Mouse (Mus musculus) CH12.LX (cell line): ENCODE results near the gene Ank2. TPM values are rescaled to one million over a fixed set of nuclear protein-coding genes. Genes with fewer than 3 reads are reported as not detected.

Experiments
- DNase-seq: peaks from one replicate; pipeline ENCODE4 v3.0.0-alpha.2; 2013; ENCODE audit errors: extremely low read depth
- H3K27ac ChIP-seq: 2 replicates; pipeline ENCODE4 v1.5.1; 2012; ENCODE audit warnings: low read depth, mild to moderate bottlenecking, control low read depth, moderate library complexity; ENCODE audit not compliant: insufficient read depth
- H3K27me3 ChIP-seq: replicated peaks from 2 replicates; pipeline ENCODE3; 2012; ENCODE audit warnings: inconsistent platforms
- H3K36me3 ChIP-seq, 2 experiments: replicated peaks in 1 of 2; 2 replicates each; pipeline versions ENCODE3 to v1.6.1; 2012; ENCODE audit warnings: inconsistent platforms in 1 of 2, low read length in 1 of 2, mild to moderate bottlenecking in 1 of 2, mixed read lengths in 1 of 2, moderate library complexity in 1 of 2; ENCODE audit not compliant: control insufficient read depth in 1 of 2, insufficient read depth in 1 of 2
- H3K4me1 ChIP-seq, 2 experiments: 2 replicates each; pipeline ENCODE4 v1.6.1; 2012; ENCODE audit warnings: inconsistent platforms in 1 of 2, moderate library complexity in 1 of 2; ENCODE audit not compliant: insufficient read depth in 2 of 2, control insufficient read depth in 1 of 2
- H3K4me2 ChIP-seq: 2 replicates; pipeline ENCODE4 v1.6.1; 2012; ENCODE audit warnings: low read depth, mild to moderate bottlenecking, control low read depth; ENCODE audit not compliant: poor library complexity, insufficient read depth, severe bottlenecking
- H3K4me3 ChIP-seq, 3 experiments: fragments of 150-350 bp in 1 of 3; sonication (generic) in 1 of 3; replicated peaks in 1 of 3; 2 replicates each; pipeline versions ENCODE3 to v1.5.1; 2011 to 2012; ENCODE audit warnings: low read depth in 2 of 3, low read length in 2 of 3, mild to moderate bottlenecking in 2 of 3, moderate library complexity in 2 of 3, control low read depth in 1 of 3, improper control_type of control experiment in 1 of 3, inconsistent platforms in 1 of 3, mixed read lengths in 1 of 3; ENCODE audit not compliant: poor library complexity in 1 of 3
- H3K79me2 ChIP-seq: replicated peaks from 2 replicates; pipeline ENCODE4 v1.6.1; 2012; ENCODE audit warnings: mild to moderate bottlenecking, moderate library complexity; ENCODE audit not compliant: control insufficient read depth, poor library complexity, insufficient read depth, severe bottlenecking; ENCODE audit errors: extremely low read depth
- H3K9ac ChIP-seq: 2 replicates; pipeline ENCODE4 v1.6.1; 2012; ENCODE audit warnings: low read depth, mild to moderate bottlenecking, control low read depth, moderate library complexity; ENCODE audit not compliant: insufficient read depth
- H3K9me3 ChIP-seq: replicated peaks from 2 replicates; pipeline ENCODE3; 2012; ENCODE audit warnings: low read length, inconsistent platforms, mixed read lengths
- BHLHE40 ChIP-seq: IDR thresholded peaks from 2 replicates; pipeline ENCODE4 v1.6.1; 2011; ENCODE audit warnings: mild to moderate bottlenecking, low read depth, low read length, improper control_type of control experiment
- CHD2 ChIP-seq: IDR thresholded peaks from 2 replicates; pipeline ENCODE4 v1.6.1; 2011; ENCODE audit warnings: low read length, improper control_type of control experiment
- CTCF ChIP-seq, 2 experiments: IDR thresholded peaks in 1 of 2; conservative IDR thresholded peaks in 1 of 2; 2 replicates each; pipeline ENCODE4 v1.5.1; 2011 to 2012; ENCODE audit warnings: low read depth in 2 of 2, low read length in 2 of 2, improper control_type of control experiment in 1 of 2, inconsistent platforms in 1 of 2, mild to moderate bottlenecking in 1 of 2, moderate library complexity in 1 of 2
- ELF1 ChIP-seq: IDR thresholded peaks from 2 replicates; pipeline ENCODE4 v1.6.1; 2014; ENCODE audit warnings: low read depth, mild to moderate bottlenecking, inconsistent platforms, low read length, improper control_type of control experiment
- EP300 ChIP-seq: IDR thresholded peaks from 2 replicates; pipeline ENCODE4 v1.6.1; 2011; ENCODE audit warnings: low read length, improper control_type of control experiment
- GABPA ChIP-seq: IDR thresholded peaks from 2 replicates; pipeline ENCODE4 v1.6.1; 2012; ENCODE audit warnings: low read depth, low read length, improper control_type of control experiment, inconsistent platforms; ENCODE audit not compliant: insufficient replicate concordance
- HCFC1 ChIP-seq: IDR thresholded peaks from 2 replicates; pipeline ENCODE4 v1.6.1; 2012; ENCODE audit warnings: low read depth, mild to moderate bottlenecking, inconsistent platforms, low read length, improper control_type of control experiment
- IRF4 ChIP-seq: IDR thresholded peaks from 2 replicates; pipeline ENCODE4 v1.6.1; 2014; ENCODE audit warnings: low read depth, mild to moderate bottlenecking, inconsistent platforms, low read length, improper control_type of control experiment
- JUND ChIP-seq: conservative IDR thresholded peaks from 2 replicates; pipeline ENCODE4 v1.6.1; 2011; ENCODE audit warnings: low read depth, low read length, improper control_type of control experiment
- KAT2A ChIP-seq: IDR thresholded peaks from 2 replicates; pipeline ENCODE4 v1.6.1; 2012; ENCODE audit warnings: low read length, improper control_type of control experiment, inconsistent platforms; ENCODE audit not compliant: insufficient replicate concordance
- MAX ChIP-seq: IDR thresholded peaks from 2 replicates; pipeline ENCODE4 v1.6.1; 2011; ENCODE audit warnings: low read length, improper control_type of control experiment
- MAZ ChIP-seq: IDR thresholded peaks from 2 replicates; pipeline ENCODE4 v1.6.1; 2012; ENCODE audit warnings: low read depth, mild to moderate bottlenecking, inconsistent platforms, low read length, improper control_type of control experiment, moderate library complexity
- NRF1 ChIP-seq: IDR thresholded peaks from 2 replicates; pipeline ENCODE4 v1.6.1; 2014; ENCODE audit warnings: low read depth, mild to moderate bottlenecking, inconsistent platforms, low read length, improper control_type of control experiment, moderate library complexity
- PAX5 ChIP-seq: IDR thresholded peaks from 2 replicates; pipeline ENCODE4 v1.6.1; 2012; ENCODE audit warnings: low read length, inconsistent platforms, mixed read lengths
- POLR2A ChIP-seq: IDR thresholded peaks from 2 replicates; pipeline ENCODE4 v1.6.1; 2011; ENCODE audit warnings: low read depth, mild to moderate bottlenecking, improper control_type of control experiment, low read length
- POLR2AphosphoS2 ChIP-seq: IDR thresholded peaks from 2 replicates; pipeline ENCODE4 v1.6.1; 2011; ENCODE audit warnings: low read depth, low read length, improper control_type of control experiment
- RAD21 ChIP-seq: IDR thresholded peaks from 2 replicates; pipeline ENCODE4 v1.6.1; 2011; ENCODE audit warnings: low read depth, mild to moderate bottlenecking, low read length, improper control_type of control experiment, moderate library complexity
- RCOR1 ChIP-seq: conservative IDR thresholded peaks from 2 replicates; pipeline ENCODE4 v1.6.1; 2012; ENCODE audit warnings: low read depth, mild to moderate bottlenecking, inconsistent platforms, low read length, improper control_type of control experiment
- SIN3A ChIP-seq: IDR thresholded peaks from 2 replicates; pipeline ENCODE4 v1.6.1; 2012; ENCODE audit warnings: low read length, improper control_type of control experiment, inconsistent platforms
- SMC3 ChIP-seq: IDR thresholded peaks from 2 replicates; pipeline ENCODE4 v1.6.1; 2011; ENCODE audit warnings: low read depth, low read length, improper control_type of control experiment
- TBP ChIP-seq: conservative IDR thresholded peaks from 2 replicates; pipeline ENCODE4 v1.6.1; 2011; ENCODE audit warnings: low read depth, low read length, improper control_type of control experiment
- UBTF ChIP-seq: IDR thresholded peaks from 2 replicates; pipeline ENCODE4 v1.6.1; 2012; ENCODE audit warnings: low read depth, mild to moderate bottlenecking, inconsistent platforms, low read length, improper control_type of control experiment, moderate library complexity
- USF1 ChIP-seq: IDR thresholded peaks from 2 replicates; pipeline ENCODE4 v1.6.1; 2014; ENCODE audit warnings: low read depth, mild to moderate bottlenecking, inconsistent platforms, low read length, improper control_type of control experiment
- ZNF384 ChIP-seq: IDR thresholded peaks from 2 replicates; pipeline ENCODE4 v1.6.1; 2012; ENCODE audit warnings: low read depth, low read length, improper control_type of control experiment, inconsistent platforms
- dilution Hi-C: fragments of 300-500 bp; cut with MboI; formaldehyde crosslinking; loops from 2 replicates; pipeline ENCODE4 v1.14.3; 2020; ENCODE audit warnings: low sequenced_read_pairs; ENCODE audit not compliant: extremely low pct_unique_long_range_greater_than_20kb, extremely low pct_ligation_motif_present
- in situ Hi-C: fragments of 300-500 bp; cut with MboI; formaldehyde crosslinking; loops from 3 replicates; pipeline ENCODE4 v1.14.3; 2019; ENCODE audit warnings: low sequenced_read_pairs, low pct_ligation_motif_present, low pct_unique_long_range_greater_than_20kb, mixed read lengths
- polyA plus RNA-seq: library from polyadenylated mRNA; unstranded; fragments of >175 nt; gene quantifications from 2 replicates; pipeline ENCODE4 v1.2.1, GENCODE M21; 2012; ENCODE audit warnings: low read depth; ENCODE audit not compliant: insufficient read length
- total RNA-seq, 2 experiments: library from RNA; depleted of rRNA; stranded (reverse); fragments of 300-350 nt in 1 of 2; fragments of >200 nt in 1 of 2; gene quantifications; 2 replicates each; pipeline ENCODE4 v1.2.3; 2012 to 2014

Ank2 gene
- total and polyA plus RNA-seq, 3 experiments = 3.9 to 20.9 (median 12.2) TPM

- H3K36me3 ChIP-seq = peaks cover 4 to 31% of the 10 kb centered on the region in 2 experiments
- no peak overlapping the region for H3K27ac ChIP-seq
- H3K4me3 ChIP-seq = no peak overlapping the region
- dilution Hi-C loops = no loop called here
- no peak overlapping the region for H3K4me2 ChIP-seq
- no peaks in the 10 kb centered on the region for H3K27me3 ChIP-seq
- peak; percentile 73 for TF ChIP-seq ZNF384
- TF ChIP-seq RAD21 = peak; percentile 73
- no peak for TF ChIP-seq ELF1
- peak in 1 of 2 experiments; percentile 99; a peak in 2 of 4 replicates for TF ChIP-seq CTCF (conservative IDR thresholded peaks at IDR 0.05 in 1 of 2, IDR thresholded peaks at IDR 0.05 in 1 of 2; ENCODE audit: low read depth in 2 of 2, low read length in 2 of 2)
- no peak for TF ChIP-seq RCOR1
- no peak for TF ChIP-seq UBTF
- peak; percentile 78 for TF ChIP-seq SMC3
- in situ Hi-C loops = no loop called here
- H3K9me3 ChIP-seq = no peaks in the 10 kb centered on the region
- peak; percentile 63 for DNase-seq
- H3K4me1 ChIP-seq = 0 out of 4 replicates have a peak, but pooled peaks cover 0 to 2% of the 10 kb centered on the region in 2 experiments
- no peaks in the 10 kb centered on the region for H3K79me2 ChIP-seq
- H3K9ac ChIP-seq = no peak overlapping the region
These were observed 567.2 kb downstream of the Ank2 start for GRCm38 (mm10) chr3:126931884-126932506.

- no peak overlapping the region for H3K4me3 ChIP-seq
- no peaks in the 10 kb centered on the region for H3K27me3 ChIP-seq
- in situ Hi-C loops (no loop called here), dilution Hi-C loops (no loop called here)
- no peak for TF ChIP-seq POLR2A
- TF ChIP-seq JUND = no peak
- TF ChIP-seq NRF1 = no peak
- 0 out of 2 replicates have a peak, but pooled peaks have one; percentile 23 for TF ChIP-seq ZNF384
- DNase-seq = no peak
- no peaks in the 10 kb centered on the region for H3K79me2 ChIP-seq
- H3K9me3 ChIP-seq = no peaks in the 10 kb centered on the region
- H3K27ac ChIP-seq = no peak overlapping the region
- peak overlapping the region; percentile 71 for H3K4me2 ChIP-seq
- no peak overlapping the region for H3K9ac ChIP-seq
- H3K36me3 ChIP-seq = peaks cover 0 to 7% of the 10 kb centered on the region in 2 experiments
- H3K4me1 ChIP-seq = peaks cover 6 to 13% of the 10 kb centered on the region in 2 experiments
These were observed 575.4 kb downstream of the Ank2 start for GRCm38 (mm10) chr3:126923575-126924382.

- Histone ChIP-seq H3K4me1 (peaks cover 6 to 13% of the 10 kb centered on the region in 2 experiments), H3K4me2 (no peak overlapping the region), H3K9ac (no peak overlapping the region), H3K36me3 (peaks cover 0 to 7% of the 10 kb centered on the region in 2 experiments), H3K4me3 (no peak overlapping the region), H3K9me3 (no peaks in the 10 kb centered on the region), H3K27me3 (no peaks in the 10 kb centered on the region), H3K79me2 (no peaks in the 10 kb centered on the region), H3K27ac (no peak overlapping the region)
- DNase-seq = no peak
- dilution Hi-C loops (no loop called here), in situ Hi-C loops (no loop called here)
- no peak for TF ChIP-seq POLR2AphosphoS2
- TF ChIP-seq MAZ = no peak
- no peak for TF ChIP-seq RCOR1
- no peak for TF ChIP-seq PAX5
- TF ChIP-seq BHLHE40 = no peak
- TF ChIP-seq USF1 = no peak
- TF ChIP-seq KAT2A = no peak
- no peak for TF ChIP-seq IRF4
- TF ChIP-seq SIN3A = no peak
- TF ChIP-seq NRF1 = no peak
- TF ChIP-seq MAX = no peak
- TF ChIP-seq TBP = no peak
- no peak for TF ChIP-seq GABPA
- TF ChIP-seq POLR2A = no peak
- no peak for TF ChIP-seq EP300
- no peak for TF ChIP-seq HCFC1
- TF ChIP-seq CHD2 = no peak
- no peak for TF ChIP-seq SMC3
- no peak for TF ChIP-seq CTCF (conservative IDR thresholded peaks at IDR 0.05 in 1 of 2, IDR thresholded peaks at IDR 0.05 in 1 of 2; ENCODE audit: low read depth in 2 of 2, low read length in 2 of 2)
These were observed 577.2 kb downstream of the Ank2 start for GRCm38 (mm10) chr3:126921941-126922340.
